Mouse (Mus musculus): ENCODE measurements around the gene Anxa5.
A peak's percentile ranks its signal among the peaks of the same experiment; 100 is the strongest.

The Anxa5 gene

GRCm38 (mm10) chr3:36488899-36489589 lies 13.3 kb upstream of the Anxa5 start:
- no peak for DNase-seq (ENCODE audit: low spot score)

GRCm38 (mm10) chr3:36488367-36488766 lies 12.7 kb upstream of the Anxa5 start:
- no peak for DNase-seq (ENCODE audit: low spot score)

- DNase-seq (ENCODE audit: low spot score): no peak
Measured at GRCm38 (mm10) chr3:36486881-36487280, 11.2 kb upstream of the Anxa5 start.

- no peak for DNase-seq (ENCODE audit: low spot score)
Measured at GRCm38 (mm10) chr3:36486176-36486575, 10.5 kb upstream of the Anxa5 start.

- no peak for DNase-seq (ENCODE audit: low spot score)
Measured at GRCm38 (mm10) chr3:36484292-36484691, 8.6 kb upstream of the Anxa5 start.

GRCm38 (mm10) chr3:36482940-36483339 lies 7.2 kb upstream of the Anxa5 start:
- DNase-seq (ENCODE audit: low spot score): no peak

GRCm38 (mm10) chr3:36481776-36482193 lies 6.1 kb upstream of the Anxa5 start:
- peak; percentile 66 for DNase-seq (ENCODE audit: low spot score)

- DNase-seq (ENCODE audit: low spot score): no peak
Measured at GRCm38 (mm10) chr3:36480486-36480885, 4.8 kb upstream of the Anxa5 start.

- DNase-seq (ENCODE audit: low spot score): no peak
Measured at GRCm38 (mm10) chr3:36478776-36479175, 3.1 kb upstream of the Anxa5 start.

- DNase-seq (ENCODE audit: low spot score): peak; percentile 68
Measured at GRCm38 (mm10) chr3:36476261-36477155, 814 bp upstream of the Anxa5 start.

- no peak for DNase-seq (ENCODE audit: low spot score)
Measured at GRCm38 (mm10) chr3:36474938-36475483, 683 bp downstream of the Anxa5 start.

GRCm38 (mm10) chr3:36474421-36474820 lies 1.3 kb downstream of the Anxa5 start:
- DNase-seq (ENCODE audit: low spot score): no peak

- DNase-seq (ENCODE audit: low spot score): no peak
Measured at GRCm38 (mm10) chr3:36473222-36473621, 2.5 kb downstream of the Anxa5 start.

GRCm38 (mm10) chr3:36471856-36472255 lies 3.8 kb downstream of the Anxa5 start:
- DNase-seq (ENCODE audit: low spot score): no peak

GRCm38 (mm10) chr3:36468871-36469270 lies 6.8 kb downstream of the Anxa5 start:
- no peak for DNase-seq (ENCODE audit: low spot score)

- no peak for DNase-seq (ENCODE audit: low spot score)
Measured at GRCm38 (mm10) chr3:36467632-36468031, 8.1 kb downstream of the Anxa5 start.

- no peak for DNase-seq (ENCODE audit: low spot score)
Measured at GRCm38 (mm10) chr3:36465538-36465937, 10.2 kb downstream of the Anxa5 start.

GRCm38 (mm10) chr3:36462348-36462747 lies 13.3 kb downstream of the Anxa5 start:
- no peak for DNase-seq (ENCODE audit: low spot score)

- DNase-seq (ENCODE audit: low spot score): no peak
Measured at GRCm38 (mm10) chr3:36461819-36462218, 13.9 kb downstream of the Anxa5 start.

GRCm38 (mm10) chr3:36460717-36461116 lies 15.0 kb downstream of the Anxa5 start:
- no peak for DNase-seq (ENCODE audit: low spot score)

GRCm38 (mm10) chr3:36455566-36455965 lies 20.1 kb downstream of the Anxa5 start:
- DNase-seq (ENCODE audit: low spot score): no peak

- DNase-seq (ENCODE audit: low spot score): no peak
Measured at GRCm38 (mm10) chr3:36455124-36455523, 20.6 kb downstream of the Anxa5 start.

- DNase-seq (ENCODE audit: low spot score): no peak
Measured at GRCm38 (mm10) chr3:36452502-36452901, 23.2 kb downstream of the Anxa5 start.

Measured in testis, postnatal 10 days (tissue).